Mouse (Mus musculus) embryonic facial prominence, embryonic 12.5 days (tissue): ENCODE measurements around the gene 4931417E11Rik. TPM values are rescaled to one million over a fixed set of nuclear protein-coding genes. Genes with fewer than 3 reads are reported as not detected.

ENCODE experiments used
- polyA plus RNA-seq: library from polyadenylated mRNA; unstranded; fragments of >200 nt; fragmentation: Nextera tagmentation; extraction: Ambion mirVana; gene quantifications from 2 replicates; pipeline ENCODE4 v1.2.1, GENCODE M21; 2016

Gene 4931417E11Rik
- polyA plus RNA-seq, 1 experiment from 2014 or later = not detected

Other genes with a start within 250 kb of the 4931417E11Rik start
- 0.06 and 0.11 TPM in 2 replicates for gene Dnah6, start 248.0 kb downstream of the 4931417E11Rik start, polyA plus RNA-seq
- 148 and 150 TPM in 2 replicates for gene Suclg1, start 221.3 kb downstream of the 4931417E11Rik start, polyA plus RNA-seq